Mouse (Mus musculus) hindbrain, embryonic 11.5 days (tissue): ENCODE data around the gene Ppm1h. TPM values are rescaled to one million over a fixed set of nuclear protein-coding genes. Genes with fewer than 3 reads are reported as not detected.

Source experiments
- ATAC-seq: fragments of 200-750 bp; cut with Nextera tagmentation; 2 replicates; pipeline ENCODE4 v1.8.0; 2017; ENCODE audit warnings: mild to moderate bottlenecking, moderate TSS enrichment, moderate library complexity; ENCODE audit not compliant: low FRiP score
- DNase-seq: peaks from one replicate; pipeline ENCODE4 v3.0.0-alpha.2; 2015; ENCODE audit warnings: low spot score
- H3K27ac ChIP-seq: fragments of 300-500 bp; sonication (generic); 2 replicates; pipeline ENCODE4 v1.5.1; 2014; ENCODE audit warnings: mild to moderate bottlenecking, low read depth, low read length
- H3K27me3 ChIP-seq: fragments of 300-500 bp; sonication (generic); 2 replicates; pipeline ENCODE4 v1.6.1; 2014; ENCODE audit warnings: mild to moderate bottlenecking, low read length, moderate library complexity, mixed read lengths; ENCODE audit not compliant: control insufficient read depth, insufficient read depth
- H3K36me3 ChIP-seq: fragments of 300-500 bp; sonication (generic); 2 replicates; pipeline ENCODE4 v1.6.1; 2014; ENCODE audit warnings: mild to moderate bottlenecking, low read length, moderate library complexity, mixed read lengths; ENCODE audit not compliant: control insufficient read depth, insufficient read depth
- H3K4me1 ChIP-seq: fragments of 300-500 bp; sonication (generic); replicated peaks from 2 replicates; pipeline ENCODE4 v1.6.1; 2014; ENCODE audit warnings: low read length, mixed read lengths; ENCODE audit not compliant: control insufficient read depth, insufficient read depth
- H3K4me2 ChIP-seq: fragments of 300-500 bp; sonication (generic); replicated peaks from 2 replicates; pipeline ENCODE4 v1.6.1; 2014; ENCODE audit warnings: mild to moderate bottlenecking, low read depth, low read length
- H3K4me3 ChIP-seq: fragments of 300-500 bp; sonication (generic); 2 replicates; pipeline ENCODE4 v1.5.1; 2014; ENCODE audit warnings: low read depth, low read length
- H3K9ac ChIP-seq: fragments of 300-500 bp; sonication (generic); 2 replicates; pipeline ENCODE4 v1.6.1; 2014; ENCODE audit warnings: low read depth, low read length
- H3K9me3 ChIP-seq: fragments of 300-500 bp; sonication (generic); 2 replicates; pipeline ENCODE4 v1.6.1; 2016; ENCODE audit warnings: low read length; ENCODE audit not compliant: control insufficient read depth
- WGBS: fragments of 180-500 bp; shearing (Covaris S2); extraction: QIAGEN DNeasy Blood & Tissue Kit; methylation state at CpG from one replicate; pipeline ENCODE4 v1.1.7; 2014; 5-methylcytosine and 5-hydroxymethylcytosine counted together
- polyA plus RNA-seq: library from polyadenylated mRNA; unstranded; fragments of >200 nt; fragmentation: Nextera tagmentation; extraction: Ambion mirVana; gene quantifications from 2 replicates; pipeline ENCODE4 v1.2.1, GENCODE M21; 2014

Ppm1h gene
- polyA plus RNA-seq, 1 experiment from 2014 or later: 9.7 TPM

- Histone ChIP-seq H3K9me3 (no peaks in the 10 kb centered on the region), H3K4me3 (no peak overlapping the region), H3K4me2 (no peak overlapping the region), H3K27me3 (no peaks in the 10 kb centered on the region), H3K36me3 (0 out of 2 replicates have a peak, but pooled peaks cover 3% of the 10 kb centered on the region), H3K27ac (no peak overlapping the region), H3K4me1 (peaks cover 5% of the 10 kb centered on the region), H3K9ac (no peak overlapping the region)
- peak; percentile 51 for DNase-seq
- ATAC-seq: no peak
- WGBS: 28% methylated on average over 9 of the region's 9 CpGs
Observed at GRCm38 (mm10) chr10:122987671-122988128, 309.1 kb downstream of the Ppm1h start.

- Histone ChIP-seq H3K4me2 (no peak overlapping the region), H3K27me3 (no peaks in the 10 kb centered on the region), H3K27ac (no peak overlapping the region), H3K9ac (no peak overlapping the region), H3K36me3 (0 out of 2 replicates have a peak, but pooled peaks cover 3% of the 10 kb centered on the region), H3K4me3 (no peak overlapping the region), H3K4me1 (no peaks in the 10 kb centered on the region; the same call in 1 of the 2 replicates), H3K9me3 (no peaks in the 10 kb centered on the region)
- DNase-seq (no peak), ATAC-seq (no peak)
- WGBS: 83% methylated on average over 7 of the region's 7 CpGs
Observed at GRCm38 (mm10) chr10:122988372-122988771, 309.8 kb downstream of the Ppm1h start.

GRCm38 (mm10) chr10:122989916-122990315, 311.4 kb downstream of the Ppm1h start:
- Histone ChIP-seq H3K4me2 (no peak overlapping the region), H3K9me3 (no peaks in the 10 kb centered on the region), H3K27me3 (no peaks in the 10 kb centered on the region), H3K36me3 (0 out of 2 replicates have a peak, but pooled peaks cover 3% of the 10 kb centered on the region), H3K27ac (no peak overlapping the region), H3K9ac (no peak overlapping the region), H3K4me1 (no peaks in the 10 kb centered on the region), H3K4me3 (no peak overlapping the region)
- WGBS: 97% methylated on average over 9 of the region's 9 CpGs
- DNase-seq (no peak), ATAC-seq (no peak)

- 97% methylated on average over 6 of the region's 6 CpGs for WGBS
- Histone ChIP-seq H3K9ac (no peak overlapping the region), H3K4me1 (no peaks in the 10 kb centered on the region), H3K4me2 (no peak overlapping the region), H3K27ac (no peak overlapping the region), H3K36me3 (peaks cover 6% of the 10 kb centered on the region; the same call in 1 of the 2 replicates), H3K27me3 (no peaks in the 10 kb centered on the region), H3K4me3 (no peak overlapping the region), H3K9me3 (no peaks in the 10 kb centered on the region)
- ATAC-seq (no peak), DNase-seq (no peak)
Observed at GRCm38 (mm10) chr10:122990606-122991005, 312.0 kb downstream of the Ppm1h start.

GRCm38 (mm10) chr10:122991053-122991452, 312.5 kb downstream of the Ppm1h start:
- H3K36me3 ChIP-seq: peaks cover 6% of the 10 kb centered on the region; the same call in 1 of the 2 replicates
- H3K9me3 ChIP-seq: no peaks in the 10 kb centered on the region
- ATAC-seq (no peak), DNase-seq (no peak)
- no peak overlapping the region for H3K4me3 ChIP-seq
- H3K27ac ChIP-seq: no peak overlapping the region
- no peak overlapping the region for H3K4me2 ChIP-seq
- H3K4me1 ChIP-seq: no peaks in the 10 kb centered on the region
- 98% methylated on average over 9 of the region's 9 CpGs for WGBS
- H3K9ac ChIP-seq: no peak overlapping the region
- no peaks in the 10 kb centered on the region for H3K27me3 ChIP-seq

GRCm38 (mm10) chr10:122991648-122992047, 313.1 kb downstream of the Ppm1h start:
- H3K4me3 ChIP-seq: no peak overlapping the region
- DNase-seq (no peak), ATAC-seq (no peak)
- H3K4me2 ChIP-seq: no peak overlapping the region
- H3K27ac ChIP-seq: no peak overlapping the region
- no peaks in the 10 kb centered on the region for H3K27me3 ChIP-seq
- no peak overlapping the region for H3K9ac ChIP-seq
- peaks cover 6% of the 10 kb centered on the region; the same call in 1 of the 2 replicates for H3K36me3 ChIP-seq
- 95% methylated on average over 9 of the region's 9 CpGs for WGBS
- no peaks in the 10 kb centered on the region for H3K4me1 ChIP-seq
- no peaks in the 10 kb centered on the region for H3K9me3 ChIP-seq

- ATAC-seq (no peak), DNase-seq (no peak)
- Histone ChIP-seq H3K9me3 (no peaks in the 10 kb centered on the region), H3K27me3 (no peaks in the 10 kb centered on the region), H3K4me3 (no peak overlapping the region), H3K4me1 (no peaks in the 10 kb centered on the region), H3K27ac (no peak overlapping the region), H3K9ac (no peak overlapping the region), H3K4me2 (no peak overlapping the region), H3K36me3 (peaks cover 6% of the 10 kb centered on the region; the same call in 1 of the 2 replicates)
- WGBS: 64% methylated on average over 17 of the region's 17 CpGs
Observed at GRCm38 (mm10) chr10:122994402-122995107, 316.0 kb downstream of the Ppm1h start.
